Mouse (Mus musculus): ENCODE results near the gene Itprid1. TPM values are rescaled to one million over a fixed set of nuclear protein-coding genes. Genes with fewer than 3 reads are reported as not detected.

Gene Itprid1
- polyA plus RNA-seq (2012; ENCODE audit: low replicate concordance) = not detected in 2 replicates

DNA sequence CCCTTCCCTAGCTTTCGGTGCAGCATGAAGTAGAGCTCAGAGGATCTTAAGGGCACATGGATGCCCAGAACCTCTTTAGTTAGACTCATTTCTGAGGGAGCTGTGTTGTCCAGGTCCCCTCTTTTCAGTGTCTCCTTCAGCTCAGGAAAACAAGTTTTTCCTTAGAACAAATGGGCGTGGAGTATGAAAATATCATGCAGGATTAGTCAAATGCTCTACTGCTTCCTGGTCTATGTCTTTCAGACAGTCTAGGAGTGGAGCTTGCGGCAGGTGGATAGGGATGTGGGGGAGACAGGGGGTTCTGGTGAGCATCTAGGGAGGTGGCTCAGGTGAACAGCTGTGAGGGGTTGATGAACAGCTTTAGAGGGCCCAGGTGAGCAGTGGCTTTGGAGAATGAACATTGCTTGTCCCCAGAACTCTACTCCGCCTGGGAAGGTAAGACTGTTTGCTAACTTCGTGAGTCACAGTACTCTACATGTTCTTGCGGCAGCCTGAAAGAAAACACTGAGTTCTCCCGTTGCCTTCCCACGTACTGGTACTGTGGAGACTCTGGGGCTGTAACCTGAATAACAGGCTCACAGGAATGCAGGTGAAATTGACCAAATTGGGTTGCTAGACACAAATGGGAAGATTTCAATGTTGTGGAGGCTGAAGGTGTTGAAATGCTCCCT lies at the start of gene Itprid1:
Gene Itprid1 (plus strand): TSS at position 246 of the 671 bp plus-strand sequence.

GRCm38 (mm10) chr6:56017291-56017994 lies 180.7 kb downstream of the Itprid1 start, which contains the start of gene Ppp1r17:
Ppp1r17 (plus strand) TSS chr6:56017497.

Other genes starting within 250 kb of the Itprid1 start
- gene Neurod6, start 155.6 kb upstream of the Itprid1 start, polyA plus RNA-seq (2012; ENCODE audit: low replicate concordance) = 0.08 TPM in 1 of 2 replicates, not detected in the other
- not detected in 2 replicates for gene Ppp1r17, start 180.6 kb downstream of the Itprid1 start, polyA plus RNA-seq (2012; ENCODE audit: low replicate concordance)